Mouse (Mus musculus) ovary, adult 18-20 months (tissue): ENCODE results near the gene Il2rb.
A peak's percentile ranks its signal among the peaks of the same experiment; 100 is the strongest.

Experiments
- DNase-seq: peaks from one replicate; pipeline ENCODE4 v3.0.0; 2022; ENCODE audit warnings: low spot score, mixed read lengths

Il2rb gene

DNA sequence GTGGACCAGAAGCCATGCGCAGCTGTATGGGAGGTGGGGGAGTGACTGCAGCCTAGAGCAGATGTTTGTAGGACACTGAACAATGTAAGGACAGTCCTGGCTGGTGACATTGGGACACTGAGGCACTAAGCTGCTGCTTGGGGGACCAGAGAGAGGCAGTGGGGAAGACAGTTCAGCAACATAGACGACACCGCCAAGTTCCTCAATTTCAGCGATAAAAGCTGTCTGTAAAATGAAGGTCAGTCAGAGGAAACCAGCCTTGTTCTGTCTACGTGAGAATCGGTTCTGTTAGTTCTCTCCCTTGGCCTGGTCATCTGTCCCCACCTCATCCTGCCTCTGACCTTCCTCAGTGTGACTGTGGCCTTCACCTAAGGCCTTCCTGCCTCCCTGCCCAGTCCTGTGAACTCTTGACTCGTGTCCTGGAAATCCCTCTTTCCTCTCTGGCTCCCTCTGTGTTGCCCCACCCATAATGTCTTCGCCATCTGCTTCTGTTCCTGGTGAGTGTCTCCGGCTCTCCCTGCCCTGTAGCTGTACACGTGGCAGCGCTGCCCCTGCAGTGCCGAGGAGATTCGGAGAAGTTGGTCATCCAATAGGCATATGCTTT is 25.1 kb upstream of the Il2rb start:
- DNase-seq, result no peak

DNA sequence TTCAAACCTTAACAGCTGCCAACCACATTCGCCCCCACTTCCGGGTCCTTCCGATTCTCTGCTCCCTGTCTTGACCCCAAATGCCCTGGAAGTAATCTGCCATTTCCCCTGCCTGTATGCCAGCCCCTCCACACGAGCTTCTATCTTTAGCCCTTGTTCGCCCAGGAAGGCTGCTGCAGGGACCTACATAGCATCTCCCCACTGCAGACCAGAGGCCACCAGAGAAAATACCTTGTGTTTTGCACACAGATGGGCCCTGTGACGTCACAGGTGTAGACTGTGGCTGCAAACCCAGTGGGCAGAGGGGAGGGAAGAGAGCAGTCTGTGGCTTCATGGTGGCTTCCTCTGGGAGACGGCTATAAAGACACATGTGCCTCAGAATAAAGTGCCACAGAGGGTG is 23.1 kb upstream of the Il2rb start:
- no peak for DNase-seq

DNA sequence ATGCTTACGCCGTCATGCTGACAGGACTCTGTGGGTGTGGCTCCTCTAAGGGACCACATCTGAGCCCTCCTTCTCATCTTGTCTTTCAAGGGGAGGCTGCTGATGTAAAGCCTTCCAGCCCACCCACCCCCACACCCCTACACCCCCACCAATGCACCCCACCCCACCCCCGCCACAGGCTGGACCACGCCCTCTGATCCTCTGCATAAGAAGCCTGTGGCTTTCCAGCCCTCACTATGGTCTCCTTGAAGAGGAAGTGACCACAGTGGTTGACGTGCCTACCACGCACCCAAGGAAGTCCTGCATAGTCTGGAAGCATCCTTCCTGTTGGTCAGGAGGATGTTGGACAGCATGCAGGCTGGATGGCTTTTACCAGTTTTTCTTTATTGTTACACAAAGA is 20.7 kb upstream of the Il2rb start:
- DNase-seq, result no peak

GRCm38 (mm10) chr15:78514393-78515146 is 19.5 kb upstream of the Il2rb start:
- peak; percentile 29 for DNase-seq

DNA sequence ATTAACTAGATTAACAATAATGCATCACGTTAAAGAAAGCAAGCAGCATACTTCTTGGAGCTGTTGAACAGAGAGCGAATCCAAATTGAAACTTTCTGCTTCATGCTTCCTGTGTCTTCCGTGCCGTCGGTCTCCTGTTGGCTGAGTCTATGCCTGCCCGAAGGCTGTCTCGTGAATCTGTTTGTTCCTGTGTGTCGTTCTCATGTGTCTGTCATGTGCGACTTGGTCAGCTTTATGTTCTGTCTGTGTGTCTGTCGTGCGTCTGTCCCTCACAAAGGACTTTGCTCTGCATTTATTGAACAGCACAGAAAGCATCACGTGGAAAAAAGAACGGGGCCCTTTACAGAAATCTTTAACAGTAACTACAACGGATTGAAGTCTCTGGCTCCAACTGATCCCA is 17.9 kb upstream of the Il2rb start:
- no peak for DNase-seq

DNA sequence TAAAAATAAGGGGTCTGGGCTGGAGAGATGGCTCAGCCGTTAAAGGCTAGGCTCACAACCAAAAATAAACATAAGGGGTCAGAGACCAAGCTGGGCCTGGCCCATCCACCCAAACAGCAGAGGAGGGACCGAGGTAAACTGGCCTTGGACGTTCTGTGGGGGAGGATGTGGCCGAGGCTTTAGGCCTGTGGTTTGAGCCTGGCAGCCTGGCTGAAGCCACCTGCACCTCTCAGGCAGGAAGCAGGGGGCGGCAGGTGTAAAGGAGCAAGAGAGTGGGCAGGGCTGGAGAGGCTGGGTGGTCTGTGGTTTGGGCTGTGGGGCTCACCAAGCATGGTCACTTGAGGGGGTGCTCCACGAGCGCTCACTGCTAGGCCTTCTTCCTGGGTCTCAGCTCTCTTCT is 16.9 kb upstream of the Il2rb start:
- DNase-seq, result no peak

- DNase-seq, result no peak
Observed at GRCm38 (mm10) chr15:78510736-78511135, 15.7 kb upstream of the Il2rb start.

GRCm38 (mm10) chr15:78510121-78510576 is 15.1 kb upstream of the Il2rb start:
- no peak for DNase-seq

DNA sequence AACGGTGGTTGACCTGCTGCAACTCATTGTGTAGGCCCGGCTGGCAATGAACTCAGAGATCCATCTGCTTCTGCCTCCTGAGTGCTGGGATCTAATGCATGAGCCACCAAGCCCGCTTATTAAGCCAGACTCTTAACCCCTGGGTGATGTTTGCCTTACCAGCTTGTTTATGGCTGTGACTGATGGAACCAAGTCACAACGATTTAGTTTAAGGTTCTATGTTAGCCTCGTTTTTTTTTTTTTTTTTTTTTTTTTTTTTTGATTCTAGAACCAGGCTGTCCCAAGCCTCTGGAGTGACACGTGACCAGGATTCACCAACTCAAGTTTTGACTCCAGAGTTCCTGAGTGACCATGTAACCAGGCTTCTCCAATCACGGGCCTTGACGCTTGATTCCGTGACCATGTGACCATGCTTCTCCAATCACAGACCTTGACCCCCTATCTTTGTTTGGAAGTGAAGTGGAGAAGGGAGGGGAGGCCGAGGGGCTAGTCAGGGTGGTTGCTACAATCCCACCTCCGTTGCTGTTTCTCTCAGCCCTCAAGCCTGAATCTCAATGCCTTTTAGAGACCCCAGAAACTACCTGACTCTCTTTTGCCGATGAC is 14.3 kb upstream of the Il2rb start:
- DNase-seq, result no peak

GRCm38 (mm10) chr15:78508443-78508842 is 13.4 kb upstream of the Il2rb start:
- no peak for DNase-seq

DNA sequence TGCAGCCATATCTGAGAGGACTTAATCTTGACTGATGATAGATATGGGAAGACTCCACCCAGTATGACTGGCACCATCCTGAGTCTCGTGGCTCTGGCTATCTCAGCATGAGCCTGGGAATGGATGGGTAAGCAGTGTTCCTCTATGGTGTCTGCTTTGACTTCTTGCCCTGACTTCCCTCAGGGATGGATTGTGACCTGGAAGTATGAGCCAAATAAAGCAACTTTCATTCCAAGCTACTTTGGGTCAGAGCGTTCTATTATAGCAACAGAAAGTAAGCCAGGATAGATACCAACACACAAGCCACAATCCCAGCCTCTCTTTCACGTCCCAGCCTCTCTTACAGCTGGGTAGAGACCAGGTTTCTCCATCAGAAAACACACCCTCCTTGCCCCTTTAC is 10.5 kb upstream of the Il2rb start:
- no peak for DNase-seq

- no peak for DNase-seq
Observed at GRCm38 (mm10) chr15:78504816-78505215, 9.7 kb upstream of the Il2rb start.

DNA sequence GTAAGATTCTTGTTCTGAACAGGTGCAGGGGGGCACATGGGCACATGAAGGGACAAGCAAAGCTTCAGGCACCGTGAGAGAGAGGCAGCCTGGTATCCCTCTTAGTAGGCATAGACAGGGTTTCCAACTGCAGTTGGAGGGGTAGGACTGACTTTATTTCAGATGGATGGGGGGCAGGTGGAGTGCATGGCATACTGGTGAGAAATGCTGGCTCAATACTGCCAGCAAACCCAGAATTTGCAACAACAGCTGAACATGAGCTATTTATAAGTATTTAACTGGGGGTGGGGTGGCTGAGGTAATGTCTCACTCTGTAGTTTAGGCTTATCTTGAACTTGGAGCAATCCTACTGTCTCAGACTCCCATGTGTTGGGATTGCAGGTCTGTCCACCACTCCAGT is 8.9 kb upstream of the Il2rb start:
- DNase-seq, result no peak

GRCm38 (mm10) chr15:78502437-78503132 is 7.5 kb upstream of the Il2rb start:
- DNase-seq, result no peak

DNA sequence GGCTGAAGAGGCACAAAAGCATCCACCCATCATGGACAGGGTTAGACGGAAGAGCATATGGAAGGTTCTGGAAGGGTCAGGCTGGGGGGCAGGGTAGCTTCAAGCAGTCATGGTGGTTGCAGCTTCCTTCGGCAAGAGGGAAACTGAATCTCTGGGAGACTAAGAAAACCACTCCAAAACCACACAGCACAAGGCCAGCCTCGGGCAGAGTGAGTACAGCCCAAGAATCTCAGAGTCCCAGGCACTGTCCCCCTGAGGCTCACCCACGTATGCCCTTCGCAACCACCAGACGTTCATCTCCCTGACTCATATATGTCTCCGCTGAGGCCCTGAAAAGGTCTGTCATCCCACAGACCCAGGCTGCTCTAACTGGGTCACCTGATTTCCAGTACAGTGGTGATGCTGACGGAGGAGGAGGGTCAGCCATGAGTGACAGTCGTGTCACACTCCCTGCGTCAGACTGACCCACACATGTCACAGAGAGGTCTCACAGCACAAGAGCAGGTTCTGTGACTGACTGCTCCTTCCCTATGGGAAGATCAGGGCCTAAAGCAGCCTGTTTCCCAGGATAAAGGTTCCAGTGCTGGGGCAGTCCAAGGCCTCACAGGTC is 1.6 kb downstream of the Il2rb start:
- no peak for DNase-seq

DNA sequence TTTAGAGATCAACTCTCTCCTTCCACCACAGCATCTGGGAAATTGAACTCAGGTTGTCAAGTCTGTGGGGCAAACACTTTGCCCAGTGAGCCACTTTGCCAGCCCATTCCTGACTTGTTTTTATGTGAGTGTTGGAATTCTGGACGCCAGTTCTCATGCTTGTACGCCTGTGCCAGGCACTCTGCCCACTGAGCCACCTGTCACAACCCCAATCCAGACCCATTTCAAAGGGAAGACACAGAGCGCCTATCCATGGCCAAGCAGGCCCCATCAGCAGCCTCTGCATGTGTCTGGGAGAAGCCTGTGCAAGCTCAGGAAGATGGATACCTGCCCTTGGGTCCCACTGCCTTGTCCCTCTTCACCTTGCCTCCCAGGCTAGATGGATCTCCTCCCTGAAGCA is 3.8 kb downstream of the Il2rb start:
- DNase-seq, result no peak

DNA sequence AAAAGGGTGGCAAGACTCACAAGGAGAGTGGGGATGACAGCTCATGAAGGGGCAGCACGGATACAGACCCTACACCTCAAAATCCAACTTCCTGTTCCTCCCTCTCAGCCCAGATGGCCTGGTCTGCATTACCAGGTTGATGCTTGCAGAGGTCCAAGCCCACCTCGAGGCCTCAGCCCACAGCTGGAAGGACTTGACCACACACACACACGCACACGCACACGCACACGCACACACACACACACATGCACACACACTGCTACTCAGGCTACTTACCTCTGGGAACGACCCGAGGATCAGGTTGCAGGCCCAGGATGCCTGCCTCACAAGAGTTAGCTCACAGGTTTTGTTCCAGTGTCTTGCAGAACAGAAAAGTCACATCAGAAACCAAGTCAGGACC is 5.2 kb downstream of the Il2rb start:
- DNase-seq, result no peak

DNA sequence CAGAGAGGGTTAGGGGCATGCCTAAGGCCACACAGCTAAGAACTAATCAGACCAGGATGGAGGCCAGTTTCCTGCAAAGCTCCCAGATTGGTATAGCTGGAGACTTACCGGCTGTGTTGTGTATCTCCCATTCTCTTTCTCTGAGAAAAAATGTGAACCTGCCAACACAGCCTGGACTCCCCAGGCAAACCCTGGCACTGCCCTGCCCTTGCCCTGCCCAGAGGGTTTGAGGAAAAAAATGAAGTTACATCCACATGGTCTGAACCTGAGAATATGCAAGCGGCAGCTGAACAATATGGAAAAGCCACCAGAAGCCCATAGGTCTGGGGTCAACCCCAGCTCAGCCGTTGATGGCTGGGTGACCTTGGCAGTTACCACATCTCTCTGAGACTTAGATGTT is 5.8 kb downstream of the Il2rb start:
- no peak for DNase-seq

GRCm38 (mm10) chr15:78487066-78487465 is 8.0 kb downstream of the Il2rb start:
- DNase-seq, result no peak

GRCm38 (mm10) chr15:78486564-78486963 is 8.5 kb downstream of the Il2rb start:
- no peak for DNase-seq

DNA sequence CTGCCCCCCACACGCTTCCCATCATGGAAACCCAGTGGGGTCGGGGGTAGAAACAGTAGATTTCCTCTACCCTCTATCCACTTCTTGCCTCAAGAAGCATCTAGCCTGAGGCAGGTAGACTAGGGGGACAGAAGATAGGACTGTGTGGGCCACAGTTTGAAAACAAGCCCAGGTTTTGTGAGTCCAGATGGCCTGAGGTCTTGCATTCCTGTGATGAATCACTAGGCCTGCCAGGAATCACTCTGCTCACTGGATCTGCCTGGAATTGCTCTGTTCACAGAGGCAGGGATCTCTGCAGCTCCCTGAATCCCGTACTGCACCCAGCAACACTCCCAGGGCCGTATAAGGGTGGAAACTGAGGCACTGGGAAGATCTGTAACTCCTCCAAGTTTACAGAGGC is 11.8 kb downstream of the Il2rb start:
- no peak for DNase-seq

DNA sequence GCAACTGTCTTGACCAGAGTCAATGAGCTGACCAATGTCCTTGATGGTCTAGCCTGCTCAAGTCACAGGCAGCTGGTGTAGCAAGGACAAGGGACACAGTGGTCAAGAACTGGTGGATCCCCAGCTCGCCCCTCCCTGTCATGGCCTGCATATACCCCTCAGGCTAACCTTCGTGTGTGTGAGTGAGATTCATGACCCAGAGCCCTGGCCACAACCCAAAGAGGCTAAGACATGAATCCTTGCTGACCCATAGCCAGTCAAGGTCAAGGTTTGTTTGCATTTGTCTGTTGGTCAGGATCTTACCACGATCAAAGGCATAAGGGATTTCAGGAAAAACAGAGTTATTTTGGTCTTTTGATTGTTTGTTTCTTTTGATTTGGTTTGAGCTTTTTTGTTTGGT is 12.6 kb downstream of the Il2rb start:
- peak; percentile 34 for DNase-seq
